Mouse (Mus musculus): Measurements from ENCODE around the gene Gfi1b. TPM values are rescaled to one million over a fixed set of nuclear protein-coding genes. Genes with fewer than 3 reads are reported as not detected.

Gene Gfi1b
- 0.10 and 0.16 TPM in 2 replicates for polyA plus RNA-seq (2012; rRNA removed)

GRCm38 (mm10) chr2:28621664-28622171 lies at the start of gene Gfi1b:
Gene Gfi1b (minus strand): TSS chr2:28621982.
- DNase-seq (ENCODE audit: low spot score): no peak

GRCm38 (mm10) chr2:28671438-28671837 lies 49.7 kb upstream of the Gfi1b start:
- DNase-seq (ENCODE audit: low spot score): no peak

- no peak for DNase-seq (ENCODE audit: low spot score)
These were observed 44.0 kb upstream of the Gfi1b start for GRCm38 (mm10) chr2:28665818-28666217.

GRCm38 (mm10) chr2:28662891-28663290 lies 41.1 kb upstream of the Gfi1b start:
- DNase-seq (ENCODE audit: low spot score): no peak

GRCm38 (mm10) chr2:28656216-28656615 lies 34.4 kb upstream of the Gfi1b start:
- no peak for DNase-seq (ENCODE audit: low spot score)

- DNase-seq (ENCODE audit: low spot score): no peak
These were observed 32.5 kb upstream of the Gfi1b start for GRCm38 (mm10) chr2:28654295-28654694.

- no peak for DNase-seq (ENCODE audit: low spot score)
These were observed 31.6 kb upstream of the Gfi1b start for GRCm38 (mm10) chr2:28653351-28653750.

GRCm38 (mm10) chr2:28650526-28650925 lies 28.7 kb upstream of the Gfi1b start:
- no peak for DNase-seq (ENCODE audit: low spot score)

GRCm38 (mm10) chr2:28643081-28643480 lies 21.3 kb upstream of the Gfi1b start:
- DNase-seq (ENCODE audit: low spot score): no peak

- DNase-seq (ENCODE audit: low spot score): no peak
These were observed 19.7 kb upstream of the Gfi1b start for GRCm38 (mm10) chr2:28641435-28641941.

- peak; percentile 81 for DNase-seq (ENCODE audit: low spot score)
These were observed 19.0 kb upstream of the Gfi1b start, which contains the start of gene Tsc1 for GRCm38 (mm10) chr2:28640461-28641424. Gene Tsc1 (plus strand): TSS chr2:28641228.

- DNase-seq (ENCODE audit: low spot score): no peak
These were observed 18.0 kb upstream of the Gfi1b start for GRCm38 (mm10) chr2:28639794-28640193.

- no peak for DNase-seq (ENCODE audit: low spot score)
These were observed 17.1 kb upstream of the Gfi1b start for GRCm38 (mm10) chr2:28638886-28639285.

GRCm38 (mm10) chr2:28638352-28638751 lies 16.6 kb upstream of the Gfi1b start:
- no peak for DNase-seq (ENCODE audit: low spot score)

GRCm38 (mm10) chr2:28637106-28637845 lies 15.5 kb upstream of the Gfi1b start:
- DNase-seq (ENCODE audit: low spot score): no peak

GRCm38 (mm10) chr2:28635199-28635598 lies 13.4 kb upstream of the Gfi1b start:
- DNase-seq (ENCODE audit: low spot score): no peak

GRCm38 (mm10) chr2:28633136-28633535 lies 11.4 kb upstream of the Gfi1b start:
- DNase-seq (ENCODE audit: low spot score): no peak

GRCm38 (mm10) chr2:28632626-28633025 lies 10.8 kb upstream of the Gfi1b start:
- DNase-seq (ENCODE audit: low spot score): no peak

GRCm38 (mm10) chr2:28629911-28630381 lies 8.2 kb upstream of the Gfi1b start:
- DNase-seq (ENCODE audit: low spot score): no peak

- DNase-seq (ENCODE audit: low spot score): no peak
These were observed 6.3 kb upstream of the Gfi1b start for GRCm38 (mm10) chr2:28628053-28628452.

- DNase-seq (ENCODE audit: low spot score): no peak
These were observed 4.3 kb upstream of the Gfi1b start for GRCm38 (mm10) chr2:28626038-28626437.

GRCm38 (mm10) chr2:28624870-28625269 lies 3.1 kb upstream of the Gfi1b start:
- no peak for DNase-seq (ENCODE audit: low spot score)

Data from urinary bladder, adult 2 months (tissue).